Mouse (Mus musculus) CH12.LX (cell line): ENCODE measurements at regions not wholly inside any gene's neighbourhood (a gene's known extent, or its start where the extent isn't known, plus 50 kb on each side); places are given as distances from the start of the nearest gene placed in this dataset.

ENCODE experiments used
- DNase-seq: peaks from one replicate; pipeline ENCODE4 v3.0.0-alpha.2; 2013; ENCODE audit errors: extremely low read depth
- H3K27ac ChIP-seq: 2 replicates; pipeline ENCODE4 v1.5.1; 2012; ENCODE audit warnings: low read depth, mild to moderate bottlenecking, control low read depth, moderate library complexity; ENCODE audit not compliant: insufficient read depth
- H3K27me3 ChIP-seq: replicated peaks from 2 replicates; pipeline ENCODE3; 2012; ENCODE audit warnings: inconsistent platforms
- H3K36me3 ChIP-seq, 2 experiments: replicated peaks in 1 of 2; 2 replicates each; pipeline versions ENCODE3 to v1.6.1; 2012; ENCODE audit warnings: inconsistent platforms in 1 of 2, low read length in 1 of 2, mild to moderate bottlenecking in 1 of 2, mixed read lengths in 1 of 2, moderate library complexity in 1 of 2; ENCODE audit not compliant: control insufficient read depth in 1 of 2, insufficient read depth in 1 of 2
- H3K4me1 ChIP-seq, 2 experiments: 2 replicates each; pipeline ENCODE4 v1.6.1; 2012; ENCODE audit warnings: inconsistent platforms in 1 of 2, moderate library complexity in 1 of 2; ENCODE audit not compliant: insufficient read depth in 2 of 2, control insufficient read depth in 1 of 2
- H3K4me2 ChIP-seq: 2 replicates; pipeline ENCODE4 v1.6.1; 2012; ENCODE audit warnings: low read depth, mild to moderate bottlenecking, control low read depth; ENCODE audit not compliant: poor library complexity, insufficient read depth, severe bottlenecking
- H3K4me3 ChIP-seq, 3 experiments: fragments of 150-350 bp in 1 of 3; sonication (generic) in 1 of 3; replicated peaks in 1 of 3; 2 replicates each; pipeline versions ENCODE3 to v1.5.1; 2011 to 2012; ENCODE audit warnings: low read depth in 2 of 3, low read length in 2 of 3, mild to moderate bottlenecking in 2 of 3, moderate library complexity in 2 of 3, control low read depth in 1 of 3, improper control_type of control experiment in 1 of 3, inconsistent platforms in 1 of 3, mixed read lengths in 1 of 3; ENCODE audit not compliant: poor library complexity in 1 of 3
- H3K79me2 ChIP-seq: replicated peaks from 2 replicates; pipeline ENCODE4 v1.6.1; 2012; ENCODE audit warnings: mild to moderate bottlenecking, moderate library complexity; ENCODE audit not compliant: control insufficient read depth, poor library complexity, insufficient read depth, severe bottlenecking; ENCODE audit errors: extremely low read depth
- H3K9ac ChIP-seq: 2 replicates; pipeline ENCODE4 v1.6.1; 2012; ENCODE audit warnings: low read depth, mild to moderate bottlenecking, control low read depth, moderate library complexity; ENCODE audit not compliant: insufficient read depth
- H3K9me3 ChIP-seq: replicated peaks from 2 replicates; pipeline ENCODE3; 2012; ENCODE audit warnings: low read length, inconsistent platforms, mixed read lengths
- CHD1 ChIP-seq: IDR thresholded peaks from 2 replicates; pipeline ENCODE4 v1.6.1; 2012; ENCODE audit warnings: low read depth, low read length, improper control_type of control experiment, inconsistent platforms
- EP300 ChIP-seq: IDR thresholded peaks from 2 replicates; pipeline ENCODE4 v1.6.1; 2011; ENCODE audit warnings: low read length, improper control_type of control experiment
- KAT2A ChIP-seq: IDR thresholded peaks from 2 replicates; pipeline ENCODE4 v1.6.1; 2012; ENCODE audit warnings: low read length, improper control_type of control experiment, inconsistent platforms; ENCODE audit not compliant: insufficient replicate concordance
- MXI1 ChIP-seq: IDR thresholded peaks from 2 replicates; pipeline ENCODE4 v1.6.1; 2011; ENCODE audit warnings: mild to moderate bottlenecking, low read depth, low read length, improper control_type of control experiment
- POLR2A ChIP-seq: IDR thresholded peaks from 2 replicates; pipeline ENCODE4 v1.6.1; 2011; ENCODE audit warnings: low read depth, mild to moderate bottlenecking, improper control_type of control experiment, low read length
- POLR2AphosphoS2 ChIP-seq: IDR thresholded peaks from 2 replicates; pipeline ENCODE4 v1.6.1; 2011; ENCODE audit warnings: low read depth, low read length, improper control_type of control experiment
- SIN3A ChIP-seq: IDR thresholded peaks from 2 replicates; pipeline ENCODE4 v1.6.1; 2012; ENCODE audit warnings: low read length, improper control_type of control experiment, inconsistent platforms
- TCF12 ChIP-seq: IDR thresholded peaks from 2 replicates; pipeline ENCODE4 v1.6.1; 2014; ENCODE audit warnings: low read depth, mild to moderate bottlenecking, inconsistent platforms, low read length, improper control_type of control experiment
- USF1 ChIP-seq: IDR thresholded peaks from 2 replicates; pipeline ENCODE4 v1.6.1; 2014; ENCODE audit warnings: low read depth, mild to moderate bottlenecking, inconsistent platforms, low read length, improper control_type of control experiment
- USF2 ChIP-seq: conservative IDR thresholded peaks from 2 replicates; pipeline ENCODE4 v1.6.1; 2011; ENCODE audit warnings: low read depth, low read length, improper control_type of control experiment
- ZNF384 ChIP-seq: IDR thresholded peaks from 2 replicates; pipeline ENCODE4 v1.6.1; 2012; ENCODE audit warnings: low read depth, low read length, improper control_type of control experiment, inconsistent platforms
- dilution Hi-C: fragments of 300-500 bp; cut with MboI; formaldehyde crosslinking; loops from 2 replicates; pipeline ENCODE4 v1.14.3; 2020; ENCODE audit warnings: low sequenced_read_pairs; ENCODE audit not compliant: extremely low pct_unique_long_range_greater_than_20kb, extremely low pct_ligation_motif_present
- in situ Hi-C: fragments of 300-500 bp; cut with MboI; formaldehyde crosslinking; loops from 3 replicates; pipeline ENCODE4 v1.14.3; 2019; ENCODE audit warnings: low sequenced_read_pairs, low pct_ligation_motif_present, low pct_unique_long_range_greater_than_20kb, mixed read lengths

- no peak overlapping the region for H3K9ac ChIP-seq
- no peak overlapping the region for H3K27ac ChIP-seq
- no peak for DNase-seq
- in situ Hi-C loops, result no loop called here
- no peaks in the 10 kb centered on the region for H3K27me3 ChIP-seq
- no peaks in the 10 kb centered on the region for H3K79me2 ChIP-seq
- H3K36me3 ChIP-seq, result no peaks in the 10 kb centered on the region
- no peak overlapping the region for H3K4me2 ChIP-seq
- TF ChIP-seq SIN3A (no peak), ZNF384 (no peak), KAT2A (no peak), POLR2AphosphoS2 (no peak), EP300 (no peak), TCF12 (no peak), POLR2A (no peak)
- H3K4me3 ChIP-seq, result no peak overlapping the region
- H3K9me3 ChIP-seq, result peaks cover 28% of the 10 kb centered on the region
- H3K4me1 ChIP-seq, result no peaks in the 10 kb centered on the region
- dilution Hi-C loops, result no loop called here
Measured at GRCm38 (mm10) chr15:93846797-93847196, 251.1 kb upstream of the Prickle1 start.

- H3K4me3 ChIP-seq, result no peak overlapping the region
- dilution Hi-C loops (no loop called here), in situ Hi-C loops (no loop called here)
- no peaks in the 10 kb centered on the region for H3K27me3 ChIP-seq
- H3K36me3 ChIP-seq, result no peaks in the 10 kb centered on the region
- DNase-seq, result no peak
- no peaks in the 10 kb centered on the region for H3K79me2 ChIP-seq
- H3K4me2 ChIP-seq, result no peak overlapping the region
- no peak overlapping the region for H3K9ac ChIP-seq
- H3K4me1 ChIP-seq, result no peaks in the 10 kb centered on the region
- TF ChIP-seq USF2, result no peak
- TF ChIP-seq USF1, result no peak
- no peak for TF ChIP-seq MXI1
- peaks cover 30% of the 10 kb centered on the region for H3K9me3 ChIP-seq
- H3K27ac ChIP-seq, result no peak overlapping the region
Measured at GRCm38 (mm10) chr15:93845801-93846200, 250.1 kb upstream of the Prickle1 start.

DNA sequence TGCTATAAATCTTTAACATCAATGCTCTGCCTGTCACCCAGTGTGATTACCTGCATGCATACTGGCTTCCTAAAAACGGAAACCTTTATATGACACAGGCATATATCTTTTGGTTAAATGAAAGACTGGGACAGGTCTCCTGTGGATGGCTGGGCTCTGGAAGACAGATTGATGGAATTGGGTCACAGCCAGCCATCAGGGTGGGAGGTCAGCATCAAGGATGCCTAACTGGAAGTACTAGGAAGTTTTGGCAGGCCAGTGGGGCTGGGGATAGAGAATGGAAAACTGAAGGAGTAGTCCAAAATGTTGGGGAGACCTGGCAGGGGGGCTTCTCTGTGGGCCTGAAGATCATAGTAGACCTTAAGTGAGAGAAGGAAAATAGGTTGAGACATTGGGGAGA is 237.3 kb upstream of the Prickle1 start:
- in situ Hi-C loops, result no loop called here
- H3K9me3 ChIP-seq, result peaks cover 32% of the 10 kb centered on the region
- no peak for TF ChIP-seq CHD1
- no peak overlapping the region for H3K9ac ChIP-seq
- dilution Hi-C loops, result no loop called here
- H3K4me3 ChIP-seq, result no peak overlapping the region
- H3K4me2 ChIP-seq, result no peak overlapping the region
- H3K27ac ChIP-seq, result no peak overlapping the region
- DNase-seq, result no peak
- no peaks in the 10 kb centered on the region for H3K27me3 ChIP-seq
- peaks cover 0 to 14% of the 10 kb centered on the region in 2 experiments; a peak in 1 of 4 replicates for H3K4me1 ChIP-seq
- no peaks in the 10 kb centered on the region for H3K79me2 ChIP-seq
- H3K36me3 ChIP-seq, result no peaks in the 10 kb centered on the region
